Mouse (Mus musculus) 416B (cell line): ENCODE measurements at regions not wholly inside any gene's neighbourhood (a gene's known extent, or its start where the extent isn't known, plus 50 kb on each side); places are given as distances from the start of the nearest gene placed in this dataset.

ENCODE experiments used
- DNase-seq: peaks from one replicate; pipeline ENCODE4 v3.0.0; 2011; ENCODE audit warnings: low read depth

GRCm38 (mm10) chr4:131097421-131097820, 153.2 kb downstream of the Matn1 start:
- DNase-seq: no peak

DNA sequence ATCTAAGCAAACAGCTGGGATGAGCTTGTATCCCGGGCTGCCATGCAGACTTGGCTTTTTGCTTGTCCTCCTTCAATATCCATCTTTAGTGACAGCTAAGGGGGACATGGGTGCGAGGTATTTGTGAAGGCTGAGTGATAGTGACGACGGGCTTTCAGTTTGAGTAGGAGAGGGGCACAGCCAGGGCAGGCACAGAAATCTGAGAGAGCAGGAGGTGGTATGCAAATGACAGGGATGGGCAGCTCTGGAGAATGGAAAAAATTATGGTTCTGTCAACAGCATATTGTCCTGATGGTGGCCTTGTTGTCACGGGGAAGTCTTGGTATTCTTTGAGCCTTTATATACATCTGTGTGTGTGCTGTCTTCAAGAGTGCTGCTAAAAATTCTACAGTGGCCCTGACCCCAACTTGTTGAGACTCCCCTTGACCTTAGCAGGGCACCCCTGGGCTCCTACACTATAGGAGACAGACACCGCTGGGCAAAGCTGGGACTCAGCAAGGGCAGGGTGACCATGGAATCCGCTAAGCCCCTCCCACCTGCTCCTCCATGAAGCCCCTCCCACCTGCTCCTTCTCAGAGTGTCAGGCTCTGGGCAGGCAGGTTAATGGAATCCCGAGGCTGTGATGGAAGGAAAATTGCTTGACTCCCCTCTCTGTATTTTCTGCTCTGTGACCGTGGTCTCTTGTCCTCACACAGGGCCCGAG, 156.1 kb downstream of the Matn1 start:
- no peak for DNase-seq

DNA sequence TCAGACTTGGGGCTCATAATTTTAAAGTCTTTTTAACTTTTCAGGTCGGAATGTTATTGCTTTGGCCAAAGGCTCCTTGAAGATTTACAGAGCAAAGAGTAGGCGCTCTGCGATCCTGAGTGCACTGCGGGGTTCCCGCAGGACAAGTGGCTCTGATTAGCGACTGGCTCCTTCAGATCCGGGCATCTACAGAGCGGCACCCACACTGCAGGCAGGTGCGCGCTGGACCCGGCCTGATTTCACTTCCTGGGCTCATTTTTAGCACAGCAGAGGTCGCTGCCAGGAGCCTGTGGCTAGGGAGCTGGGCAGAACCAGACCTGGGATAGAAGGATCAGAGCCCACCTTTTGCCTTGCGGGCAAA, 156.6 kb downstream of the Matn1 start:
- DNase-seq: no peak

DNA sequence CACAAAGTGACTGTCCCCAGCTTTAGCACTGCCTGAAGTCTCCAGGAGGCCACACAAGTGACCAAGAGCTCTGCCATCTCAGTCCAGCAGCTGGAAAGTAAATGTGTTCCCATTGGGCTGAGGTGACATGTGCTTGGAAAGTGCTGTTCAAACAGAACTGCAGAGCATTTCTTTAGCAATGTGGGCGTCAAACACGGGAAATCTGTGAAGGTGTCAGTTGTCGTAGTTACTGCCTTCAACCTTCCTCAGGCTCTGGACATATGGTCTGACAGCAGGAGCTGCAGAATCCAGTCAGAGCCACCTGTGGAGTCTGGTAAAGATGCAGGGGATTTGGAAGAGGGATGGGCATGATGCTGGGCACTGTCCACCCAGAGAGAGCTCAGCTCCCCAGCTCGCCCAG, 158.0 kb downstream of the Matn1 start:
- no peak for DNase-seq

DNA sequence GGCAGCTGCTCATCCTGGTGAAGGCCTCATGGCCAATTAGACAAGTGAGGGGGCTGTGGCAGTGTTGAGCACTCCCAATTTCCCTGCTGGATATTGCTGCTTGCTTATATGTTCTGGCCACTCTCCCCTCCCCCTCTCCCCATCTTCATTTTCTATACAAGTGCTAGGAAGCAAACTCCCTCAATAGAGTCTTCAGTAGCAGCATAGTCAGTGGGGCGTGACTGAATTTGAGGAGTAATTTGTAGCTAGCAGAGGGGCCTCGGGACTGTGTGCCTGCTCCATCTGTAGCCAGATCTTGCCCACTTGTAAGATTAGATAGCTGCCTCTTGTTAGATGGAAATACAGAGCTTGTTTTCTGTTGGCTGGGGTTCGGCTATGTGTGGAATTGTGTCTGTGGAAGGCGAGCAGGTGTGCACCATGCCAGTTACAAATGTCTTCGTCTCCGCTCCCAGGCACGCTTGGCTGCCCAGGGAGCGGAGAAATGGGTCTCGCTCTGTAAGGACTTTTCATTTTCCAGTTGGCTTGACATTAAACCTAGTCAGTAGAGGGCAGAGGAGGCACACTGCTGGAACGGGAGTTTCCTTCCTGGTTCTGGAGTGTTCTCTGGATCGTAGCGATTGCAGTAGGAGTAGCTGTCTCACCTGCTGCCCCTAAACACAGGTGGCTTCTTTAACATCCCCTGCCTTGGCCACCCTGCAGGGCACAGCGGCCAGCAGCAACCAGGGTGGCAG, 163.1 kb downstream of the Matn1 start:
- DNase-seq: no peak

DNA sequence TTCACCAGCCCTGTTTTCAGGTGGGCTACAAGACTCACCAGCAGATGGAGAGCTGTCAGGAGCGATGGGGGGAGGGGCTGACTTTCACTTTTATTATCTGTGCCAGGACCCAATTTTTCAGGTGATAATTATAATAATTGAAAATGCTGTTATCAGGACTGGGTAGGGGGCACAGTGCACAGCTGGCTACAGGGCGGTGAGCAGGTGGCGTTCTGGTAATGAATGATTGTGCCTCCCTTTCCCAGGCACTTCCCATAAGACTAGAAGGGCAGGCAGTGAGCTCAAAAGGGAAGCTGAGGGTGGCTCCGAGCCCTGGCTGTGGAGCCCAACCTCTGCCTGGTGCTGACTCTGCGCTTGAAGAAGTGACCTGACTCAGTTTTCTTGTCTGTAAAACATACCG, 168.4 kb downstream of the Matn1 start:
- no peak for DNase-seq

- DNase-seq: no peak
Measured at GRCm38 (mm10) chr4:131113727-131114303, 169.6 kb downstream of the Matn1 start.

- DNase-seq: peak; percentile 63
Measured at GRCm38 (mm10) chr4:131115247-131115646, 171.1 kb downstream of the Matn1 start.

DNA sequence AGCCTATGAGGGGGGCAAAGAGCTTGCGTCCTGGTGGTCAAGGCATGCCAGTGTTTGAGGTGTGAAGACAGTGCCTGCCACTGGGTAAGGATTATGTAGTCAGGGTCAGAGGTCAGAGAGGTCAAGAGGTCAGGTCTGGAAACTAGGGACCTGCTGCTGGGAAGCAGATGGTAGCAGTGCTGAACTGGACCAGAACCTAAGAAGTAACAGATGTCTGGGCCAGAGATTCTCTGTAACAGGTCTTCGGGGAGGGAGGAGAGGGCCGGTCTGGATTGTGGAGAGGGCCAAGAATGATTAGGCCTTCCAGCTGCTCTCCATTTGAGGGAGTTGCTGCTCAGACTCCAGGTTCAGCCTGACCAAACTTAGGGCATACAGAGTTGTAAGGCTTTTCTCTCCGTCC, 174.4 kb downstream of the Matn1 start:
- no peak for DNase-seq

DNA sequence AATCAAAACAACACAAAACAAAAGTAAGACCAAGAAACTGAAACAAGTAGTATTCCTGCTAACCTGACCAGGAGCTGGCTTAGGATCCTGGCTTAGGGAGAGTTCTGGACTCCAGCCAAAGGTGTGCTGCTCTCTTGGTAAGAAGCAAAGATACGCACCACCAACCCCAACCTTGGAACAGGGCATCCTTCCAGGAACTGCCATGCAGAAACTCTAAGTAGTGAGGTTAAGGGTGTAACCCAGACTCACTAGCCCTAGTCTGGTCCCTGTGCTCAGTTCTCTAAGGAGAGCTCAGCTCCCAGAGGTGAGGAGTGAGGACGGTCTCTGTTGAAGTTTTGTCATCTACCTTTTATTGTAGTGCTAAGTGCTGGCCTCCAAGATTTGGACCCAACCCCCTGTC, 175.4 kb downstream of the Matn1 start:
- DNase-seq: no peak

DNA sequence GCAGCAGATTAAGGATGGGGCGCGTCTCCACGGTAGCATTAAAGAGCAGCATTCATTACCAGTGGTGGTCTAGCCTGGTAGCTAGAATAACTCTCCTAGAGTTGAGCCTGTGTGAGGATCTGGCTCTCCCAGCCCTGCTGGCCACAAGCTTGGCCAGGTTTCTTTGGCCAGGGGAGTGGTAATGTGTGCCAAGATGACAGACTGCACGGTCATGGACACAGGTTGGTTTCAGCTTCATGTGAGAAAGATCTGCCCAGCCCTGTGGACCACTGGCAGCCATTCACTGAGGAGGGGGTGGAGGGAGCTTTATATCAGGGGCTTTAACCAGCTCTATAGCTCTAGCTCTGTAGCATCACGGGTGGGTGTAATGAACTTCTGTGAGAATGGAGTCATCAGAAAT, 176.5 kb downstream of the Matn1 start:
- DNase-seq: no peak

GRCm38 (mm10) chr4:131125975-131126374, 181.8 kb downstream of the Matn1 start:
- no peak for DNase-seq

DNA sequence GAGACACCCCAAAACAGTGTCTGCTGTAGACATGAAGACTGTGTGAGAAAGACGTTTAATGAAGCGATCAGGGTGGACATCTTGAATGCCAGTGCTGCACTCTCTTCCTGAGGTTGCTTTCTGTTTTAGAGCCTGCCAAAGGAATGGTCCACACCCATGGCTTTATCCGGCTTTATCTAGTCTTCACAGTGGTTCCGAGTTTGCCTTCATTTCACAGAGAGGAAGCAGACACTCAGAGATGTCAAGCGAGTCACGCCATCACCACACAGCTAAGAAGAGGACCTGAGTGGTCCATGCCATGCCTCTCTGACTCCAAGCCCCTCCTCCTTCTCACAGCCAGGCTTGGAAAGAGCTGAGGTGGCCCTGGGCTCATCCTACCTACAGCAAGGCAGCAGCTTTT, 182.7 kb downstream of the Matn1 start:
- DNase-seq: no peak

GRCm38 (mm10) chr4:131128646-131129045, 184.5 kb downstream of the Matn1 start:
- DNase-seq: no peak

- no peak for DNase-seq
Measured at GRCm38 (mm10) chr4:131132201-131132600, 188.0 kb downstream of the Matn1 start.

DNA sequence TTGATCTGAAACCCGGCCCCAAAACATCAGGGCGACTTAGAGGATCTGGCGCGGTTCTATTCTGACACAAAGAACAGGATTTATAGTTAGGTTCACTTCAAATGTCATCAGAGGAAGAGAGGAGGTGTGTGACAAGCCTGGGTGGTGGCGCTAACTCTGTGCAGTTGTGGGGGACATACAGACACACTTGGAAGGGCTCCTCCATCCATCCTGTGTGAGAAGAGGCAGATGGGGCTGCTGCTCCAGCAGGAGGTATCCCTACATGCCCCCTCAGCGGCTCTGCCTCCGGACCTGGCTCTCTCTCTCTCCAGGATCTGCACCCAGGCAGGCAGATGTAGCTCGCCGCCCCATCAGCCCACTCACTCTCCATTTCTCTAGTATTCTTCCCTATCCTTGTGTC, 188.6 kb downstream of the Matn1 start:
- DNase-seq: no peak

- DNase-seq: peak; percentile 27
Measured at GRCm38 (mm10) chr4:131135841-131136240, 191.7 kb downstream of the Matn1 start.

DNA sequence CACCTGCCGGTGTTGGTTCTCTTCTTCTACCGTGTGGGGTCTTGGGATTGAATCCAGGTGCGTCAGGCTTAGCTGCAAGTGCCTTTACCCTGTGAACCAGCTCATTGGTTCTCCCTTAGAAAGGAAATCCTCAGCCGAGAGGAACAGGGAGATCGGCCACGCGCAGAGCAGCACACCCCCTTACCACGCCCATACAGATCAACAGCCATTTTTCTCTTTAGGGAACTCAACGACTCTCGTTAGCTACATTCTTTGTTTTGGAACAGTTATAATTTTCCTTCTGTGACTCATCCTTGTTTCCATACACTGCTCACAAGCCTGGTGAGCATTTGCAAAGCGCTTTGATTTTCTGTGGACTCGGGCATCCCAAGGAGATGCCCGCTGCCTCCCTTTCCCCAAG, 194.7 kb downstream of the Matn1 start:
- DNase-seq: no peak

DNA sequence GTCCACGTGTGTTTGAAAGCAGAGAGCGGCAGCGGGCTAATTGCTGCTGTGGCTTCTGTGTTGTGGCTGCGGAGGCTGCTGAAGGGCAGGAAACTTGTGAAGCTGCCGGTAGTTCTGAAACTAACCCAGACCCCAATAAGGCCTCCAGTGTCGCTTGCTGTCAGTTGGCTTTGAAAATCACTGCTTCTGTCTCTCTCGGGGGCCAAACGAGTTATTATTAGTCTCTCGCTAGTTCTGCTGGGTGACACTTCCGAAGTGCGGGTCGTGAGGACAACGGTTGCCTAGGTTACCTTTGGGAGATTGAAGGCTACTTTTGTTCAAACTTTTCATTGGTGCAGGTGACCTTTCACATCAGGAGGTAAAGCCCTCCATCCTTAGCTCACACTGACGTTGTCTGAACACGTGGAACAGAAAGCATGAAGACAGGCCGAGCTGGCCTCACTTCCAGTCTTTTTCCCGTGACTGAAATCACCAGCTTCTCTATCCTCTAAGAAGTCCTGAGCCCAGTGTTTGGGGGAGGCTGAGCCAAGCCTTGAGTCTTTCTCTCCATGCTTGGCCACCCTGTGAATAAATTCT, 197.8 kb downstream of the Matn1 start:
- no peak for DNase-seq

- DNase-seq: peak; percentile 5
Measured at GRCm38 (mm10) chr4:131145507-131145906, 201.3 kb downstream of the Matn1 start.

DNA sequence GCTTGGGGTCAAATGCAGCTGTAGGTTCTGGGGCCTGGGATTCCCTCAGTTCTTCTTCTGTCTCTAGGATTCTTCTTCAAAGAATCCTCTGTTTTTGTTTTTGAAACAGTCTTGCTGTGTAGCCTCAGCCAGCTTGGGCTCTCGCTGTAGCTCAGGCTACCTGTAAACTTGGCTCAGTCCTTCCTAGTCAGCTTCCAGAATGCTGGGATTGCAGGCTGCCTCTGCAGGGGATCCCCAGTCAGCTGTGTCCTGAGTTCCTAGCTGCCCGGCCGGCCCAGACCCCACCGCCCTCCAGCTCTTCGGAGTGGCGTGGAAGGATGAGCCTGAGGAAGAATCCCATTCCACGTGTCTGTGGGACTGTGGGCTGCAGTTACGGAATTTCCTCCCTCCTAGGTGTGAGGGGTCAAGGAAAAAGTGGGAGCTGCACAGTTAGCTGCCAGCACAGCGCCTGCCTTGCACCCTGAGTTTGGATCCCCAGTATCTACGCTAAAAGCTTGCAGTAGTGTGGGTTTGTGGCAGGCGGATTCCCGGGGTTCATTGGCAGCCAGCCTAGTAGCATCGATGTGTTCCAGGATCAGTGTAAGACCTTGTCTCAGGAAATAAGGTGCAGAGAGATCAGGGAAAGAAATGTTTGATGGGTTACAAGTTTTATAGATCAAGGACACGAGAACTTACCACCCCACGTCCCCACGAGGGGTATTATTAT, 204.0 kb downstream of the Matn1 start:
- no peak for DNase-seq

GRCm38 (mm10) chr4:131149466-131149865, 205.3 kb downstream of the Matn1 start:
- no peak for DNase-seq

- DNase-seq: no peak
Measured at GRCm38 (mm10) chr4:131159712-131160111, 215.5 kb downstream of the Matn1 start.
